Mouse (Mus musculus) spleen, adult 2 months (tissue): ENCODE data around the gene Skor1. TPM values are rescaled to one million over a fixed set of nuclear protein-coding genes. Genes with fewer than 3 reads are reported as not detected.

ENCODE experiments used
- DNase-seq, 2 experiments: peaks; one replicate each; pipeline versions ENCODE4 v3.0.0 to v3.0.0-alpha.2; 2012 to 2021; ENCODE audit warnings: low spot score in 2 of 2, low read depth in 1 of 2
- H3K27ac ChIP-seq: fragments of 200-500 bp; 2 replicates; pipeline ENCODE4 v1.5.1; 2012; ENCODE audit warnings: low read length, inconsistent platforms; ENCODE audit not compliant: insufficient read depth
- H3K27me3 ChIP-seq: fragments of 200-500 bp; 2 replicates; pipeline ENCODE4 v1.6.1; 2012; ENCODE audit warnings: mild to moderate bottlenecking, moderate library complexity, low read length, inconsistent platforms; ENCODE audit not compliant: control insufficient read depth, insufficient read depth
- H3K36me3 ChIP-seq: fragments of 200-500 bp; 2 replicates; pipeline ENCODE4 v1.6.1; 2012; ENCODE audit warnings: mild to moderate bottlenecking, low read length, inconsistent platforms; ENCODE audit not compliant: control insufficient read depth, insufficient read depth
- H3K4me1 ChIP-seq: fragments of 200-500 bp; 2 replicates; pipeline ENCODE4 v1.6.1; 2011; ENCODE audit warnings: inconsistent platforms; ENCODE audit not compliant: control insufficient read depth, insufficient read depth, insufficient read length
- H3K4me3 ChIP-seq: fragments of 200-500 bp; 2 replicates; pipeline ENCODE4 v1.5.1; 2011; ENCODE audit warnings: mild to moderate bottlenecking, inconsistent platforms; ENCODE audit not compliant: insufficient read depth, insufficient read length; ENCODE audit errors: extremely low read depth
- CTCF ChIP-seq: fragments of 200-500 bp; IDR thresholded peaks from 2 replicates; pipeline ENCODE4 v1.5.1; 2011; ENCODE audit warnings: mild to moderate bottlenecking, inconsistent platforms; ENCODE audit not compliant: insufficient read depth, insufficient read length, insufficient replicate concordance; ENCODE audit errors: extremely low read depth
- POLR2A ChIP-seq: fragments of 200-500 bp; IDR thresholded peaks from 2 replicates; pipeline ENCODE4 v1.6.1; 2011; ENCODE audit warnings: low read depth, low read length, inconsistent platforms
- WGBS: fragments of 180-500 bp; shearing (Covaris S2); methylation state at CpG from one replicate; pipeline ENCODE4 v1.1.7; 2018; 5-methylcytosine and 5-hydroxymethylcytosine counted together
- polyA plus RNA-seq: library from polyadenylated mRNA; depleted of rRNA; stranded (reverse); fragments of >200 nt; gene quantifications from 2 replicates; pipeline ENCODE4 v1.2.3, GENCODE M21; 2012; rRNA removed

The Skor1 gene
- polyA plus RNA-seq, 1 experiment: 0.09 TPM

GRCm38 (mm10) chr9:63092567-63092966 is 56.2 kb downstream of the Skor1 start:
- DNase-seq: no peak
- peaks cover 4% of the 10 kb centered on the region; the same call in 1 of the 2 replicates for H3K4me1 ChIP-seq
- no peaks in the 10 kb centered on the region for H3K27me3 ChIP-seq
- 55% methylated on average over 6 of the region's 6 CpGs for WGBS
- H3K27ac ChIP-seq: peak overlapping the region; percentile 30; the same call in 1 of the 2 replicates
- TF ChIP-seq POLR2A (no peak), CTCF (no peak)
- no peaks in the 10 kb centered on the region for H3K36me3 ChIP-seq
- no peak overlapping the region for H3K4me3 ChIP-seq

- no peak for DNase-seq
- peak overlapping the region; percentile 42 for H3K4me3 ChIP-seq
- H3K4me1 ChIP-seq: peaks cover 4% of the 10 kb centered on the region; the same call in 1 of the 2 replicates
- WGBS: 5% methylated on average over 13 of the region's 13 CpGs
- H3K27me3 ChIP-seq: no peaks in the 10 kb centered on the region
- peak overlapping the region; percentile 30; the same call in 1 of the 2 replicates for H3K27ac ChIP-seq
- TF ChIP-seq CTCF (no peak), POLR2A (no peak)
- H3K36me3 ChIP-seq: no peaks in the 10 kb centered on the region
Observed at GRCm38 (mm10) chr9:63091971-63092528, 56.7 kb downstream of the Skor1 start.

GRCm38 (mm10) chr9:63091101-63091921 is 57.5 kb downstream of the Skor1 start:
- no peaks in the 10 kb centered on the region for H3K27me3 ChIP-seq
- no peak for DNase-seq

GRCm38 (mm10) chr9:63089141-63089540 is 59.6 kb downstream of the Skor1 start:
- WGBS: 85% methylated on average over 4 of the region's 4 CpGs
- TF ChIP-seq POLR2A (no peak), CTCF (no peak)
- Histone ChIP-seq H3K27ac (peak overlapping the region; percentile 55; the same call in 1 of the 2 replicates), H3K27me3 (no peaks in the 10 kb centered on the region), H3K36me3 (no peaks in the 10 kb centered on the region), H3K4me1 (peaks cover 4% of the 10 kb centered on the region; the same call in 1 of the 2 replicates), H3K4me3 (no peak overlapping the region)
- DNase-seq: peak; percentile 4 to 31

More at GRCm38 (mm10) chr9:63091101-63091921, 57.5 kb downstream of the Skor1 start:
- peak overlapping the region; percentile 9; the same call in 1 of the 2 replicates for H3K27ac ChIP-seq
- TF ChIP-seq POLR2A: no peak
- TF ChIP-seq CTCF: no peak
- no peaks in the 10 kb centered on the region for H3K36me3 ChIP-seq
- WGBS: 75% methylated on average over 23 of the region's 23 CpGs
- H3K4me1 ChIP-seq: peaks cover 4% of the 10 kb centered on the region; the same call in 1 of the 2 replicates
- H3K4me3 ChIP-seq: no peak overlapping the region

Other genes starting within 250 kb of the Skor1 start
- gene Pias1, start 161.0 kb downstream of the Skor1 start, polyA plus RNA-seq: 17.6 and 23.3 TPM in 2 replicates
- gene Map2k5, start 228.9 kb upstream of the Skor1 start, polyA plus RNA-seq: 27.7 and 41.2 TPM in 2 replicates